Mouse (Mus musculus) cerebellum, adult (tissue): Measurements from ENCODE around the gene Hist2h2ac.
"Not testable (repeated sequence)": the region's sequence is repeated elsewhere in the genome, so short reads cannot be mapped to it uniquely, and the experiment has no call there.

ENCODE experiments used
- ATAC-seq: cut with Nextera tagmentation; 2 replicates; pipeline ENCODE4 v1.9.2; 2017; ENCODE audit warnings: mild to moderate bottlenecking, moderate library complexity, mixed read lengths; ENCODE audit not compliant: insufficient number of reproducible peaks, low FRiP score, low TSS enrichment

Gene Hist2h2ac

DNA sequence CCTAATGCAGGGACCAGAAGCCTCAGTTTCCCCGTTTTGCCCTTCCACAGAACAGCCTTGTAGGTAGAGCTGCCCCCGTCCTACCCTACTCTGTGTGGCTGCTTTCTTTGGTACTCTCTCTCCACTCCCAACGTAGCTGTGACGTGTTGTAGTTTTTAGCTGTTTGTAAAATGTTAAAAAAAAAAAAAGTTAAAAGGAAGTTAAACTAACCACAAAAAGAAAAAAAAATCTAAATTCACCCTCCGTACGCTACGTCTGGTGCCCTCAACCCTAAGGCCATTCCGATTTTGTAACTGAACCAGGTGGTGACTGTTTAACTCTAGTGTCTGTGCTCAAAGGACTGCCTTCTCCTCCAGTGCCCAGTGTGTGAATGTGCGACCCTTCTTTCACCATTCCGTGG, 25.7 kb downstream of the Hist2h2ac start:
- ATAC-seq = no peak

DNA sequence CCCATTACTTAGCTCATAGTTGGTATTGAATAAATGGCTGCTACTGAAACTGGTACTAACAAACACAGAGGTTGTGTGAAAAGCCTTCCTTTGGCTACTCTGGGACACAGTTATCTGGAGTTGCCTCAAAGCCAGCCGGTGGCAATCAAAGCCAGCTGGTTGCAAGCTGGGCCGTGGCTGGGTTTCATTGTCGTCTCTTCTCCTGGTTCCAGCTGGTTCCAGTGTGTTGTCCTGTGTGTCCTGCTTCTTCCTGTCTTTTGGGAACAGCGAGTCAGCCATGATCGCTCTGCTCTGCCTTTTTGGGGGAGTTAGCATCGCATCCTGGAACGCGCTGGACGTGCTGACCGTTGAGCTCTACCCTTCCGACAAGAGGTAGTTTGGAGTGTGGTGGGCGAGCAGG, 27.7 kb downstream of the Hist2h2ac start:
- ATAC-seq = no peak

DNA sequence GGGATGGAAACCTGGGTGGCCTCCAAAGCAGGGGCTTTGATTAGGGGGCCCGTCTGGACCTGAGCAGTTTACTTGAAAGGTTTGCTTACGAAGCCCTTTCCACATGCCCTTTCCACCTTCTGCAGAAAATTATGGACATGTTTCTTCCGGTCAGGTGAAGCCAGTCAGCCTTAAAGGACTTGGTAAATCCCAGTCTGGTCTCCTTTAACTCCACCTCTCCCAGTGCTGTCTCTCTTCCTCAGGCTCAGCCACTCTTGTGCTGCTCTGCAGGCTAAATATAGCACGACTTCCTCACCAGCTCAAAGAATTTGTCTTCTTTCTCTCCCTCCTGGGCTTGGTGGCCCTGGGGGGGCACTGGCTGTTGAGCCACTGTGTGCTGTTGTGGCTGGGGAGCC, 38.3 kb downstream of the Hist2h2ac start:
- ATAC-seq = 0 out of 2 replicates have a peak, but pooled peaks have one; percentile 45

DNA sequence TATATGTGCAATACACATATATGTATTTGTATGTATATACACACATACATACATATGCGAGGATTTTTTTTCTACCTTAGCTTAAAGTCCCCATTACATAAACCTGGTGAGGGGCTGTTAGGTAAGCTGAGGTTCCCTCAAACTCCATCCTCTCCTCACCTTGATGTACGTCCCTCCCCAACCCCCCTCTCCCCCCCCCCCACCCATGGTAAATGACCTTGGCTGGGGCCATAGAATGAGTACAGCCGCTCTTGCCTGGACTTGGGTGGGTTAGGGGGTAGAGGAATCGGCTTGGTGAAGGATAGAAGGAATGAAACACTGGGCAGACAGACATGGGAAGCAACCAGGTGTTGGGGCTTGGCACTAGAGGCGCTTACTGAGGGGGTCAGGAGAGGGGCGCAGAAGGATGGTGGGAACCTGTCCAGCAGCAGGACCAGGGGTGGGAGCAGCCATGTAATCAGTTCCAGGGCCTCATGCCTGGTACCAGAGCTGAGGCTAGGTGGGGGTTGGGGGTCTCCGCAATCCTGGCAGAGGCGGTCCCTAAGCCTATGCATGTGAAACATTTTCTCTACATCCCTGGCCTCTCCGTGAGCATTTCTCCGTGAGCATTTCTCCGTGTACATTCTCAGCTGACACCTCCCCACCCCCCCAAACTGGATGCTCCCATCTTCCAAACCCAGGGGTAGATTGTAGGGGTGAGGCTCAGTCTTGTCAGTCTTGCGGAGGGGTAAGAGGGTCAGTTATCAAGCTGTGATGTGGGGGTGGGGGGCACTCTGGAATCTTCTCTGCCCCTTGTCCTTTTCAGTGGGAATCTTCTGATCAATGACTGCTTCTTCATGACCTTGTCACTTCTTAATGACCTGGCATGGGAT, 38.9 kb downstream of the Hist2h2ac start:
- ATAC-seq = 0 out of 2 replicates have a peak, but pooled peaks have one; percentile 13

DNA sequence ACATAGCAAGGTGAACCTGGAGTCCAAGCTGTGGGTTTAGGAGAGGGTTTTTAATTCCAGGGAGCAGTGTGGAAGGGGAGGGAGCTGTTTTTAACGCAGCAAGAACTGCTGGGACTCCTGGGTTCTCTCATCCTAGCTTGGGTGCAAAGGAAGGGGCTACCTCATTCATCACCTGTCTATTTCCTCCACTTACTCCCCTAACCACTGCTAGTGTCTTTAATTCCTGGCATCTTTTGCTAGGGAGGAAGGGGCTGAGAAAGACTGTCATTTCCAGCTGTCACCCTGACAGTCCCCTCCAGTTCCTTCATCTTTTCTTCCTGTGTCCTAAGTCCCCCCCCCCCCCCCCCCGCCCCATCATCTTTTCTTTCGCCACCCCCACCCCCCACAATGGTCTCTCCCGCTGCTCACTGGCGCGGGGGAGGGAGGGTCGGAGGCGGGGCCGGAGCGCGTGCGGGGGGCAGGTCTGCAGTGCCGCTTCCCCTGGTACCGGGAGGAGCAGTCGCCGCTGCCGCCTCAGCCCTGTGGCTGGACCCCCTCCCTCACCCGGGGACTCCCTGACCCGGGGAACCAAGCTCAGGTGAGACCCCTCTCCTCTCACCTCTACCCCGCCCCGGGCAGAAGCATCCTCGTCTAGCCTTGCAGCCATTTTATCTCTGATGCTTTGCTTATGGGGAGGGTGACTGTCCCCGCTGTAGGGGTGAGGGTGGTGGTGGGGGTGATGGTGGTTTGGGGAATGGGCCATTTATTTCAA, 39.8 kb downstream of the Hist2h2ac start, which contains the start of gene Sv2a:
Gene Sv2a, plus strand, starts transcription at position 425 of the 751 bp plus-strand sequence.
- ATAC-seq = peak; percentile 31; the same call in 1 of the 2 replicates

DNA sequence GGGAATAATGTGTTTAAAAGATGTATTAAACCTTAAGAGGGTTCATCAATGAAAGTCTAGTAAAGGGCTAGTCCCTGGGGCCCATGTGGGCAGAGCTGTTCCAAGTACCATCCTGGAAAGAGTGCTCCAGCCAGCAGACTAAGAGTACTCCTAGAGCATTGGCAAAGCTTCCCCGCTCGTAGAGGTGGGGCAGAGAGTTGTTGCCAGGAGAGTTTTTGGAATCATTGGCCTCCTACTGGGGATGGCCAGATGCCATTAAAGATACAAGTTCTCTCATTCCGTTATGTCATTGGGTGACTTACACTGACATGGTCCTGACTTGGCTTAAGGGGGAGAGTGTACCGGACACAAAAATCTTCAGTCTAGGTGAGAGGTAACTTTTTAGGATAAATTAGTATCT, 41.1 kb downstream of the Hist2h2ac start:
- ATAC-seq = no peak

DNA sequence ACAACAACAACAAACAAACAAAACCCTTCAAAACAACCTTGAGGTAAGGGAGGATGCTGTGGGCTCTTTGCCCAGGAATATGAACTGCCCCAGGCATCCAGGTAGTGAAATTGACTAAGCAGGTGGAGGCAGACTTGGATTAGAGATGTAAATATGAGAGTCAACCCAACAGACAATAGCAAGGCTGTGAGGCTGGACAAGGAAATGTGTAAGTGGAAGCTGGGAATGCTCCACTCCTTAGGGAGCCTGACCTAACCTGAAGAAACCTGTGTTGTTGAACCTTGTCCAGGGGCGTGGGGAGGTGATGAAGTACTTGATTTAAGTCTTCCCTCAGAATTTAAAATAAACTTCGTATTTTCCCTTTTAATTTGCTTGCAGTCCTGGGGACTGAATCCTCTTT, 41.8 kb downstream of the Hist2h2ac start:
- ATAC-seq = no peak

DNA sequence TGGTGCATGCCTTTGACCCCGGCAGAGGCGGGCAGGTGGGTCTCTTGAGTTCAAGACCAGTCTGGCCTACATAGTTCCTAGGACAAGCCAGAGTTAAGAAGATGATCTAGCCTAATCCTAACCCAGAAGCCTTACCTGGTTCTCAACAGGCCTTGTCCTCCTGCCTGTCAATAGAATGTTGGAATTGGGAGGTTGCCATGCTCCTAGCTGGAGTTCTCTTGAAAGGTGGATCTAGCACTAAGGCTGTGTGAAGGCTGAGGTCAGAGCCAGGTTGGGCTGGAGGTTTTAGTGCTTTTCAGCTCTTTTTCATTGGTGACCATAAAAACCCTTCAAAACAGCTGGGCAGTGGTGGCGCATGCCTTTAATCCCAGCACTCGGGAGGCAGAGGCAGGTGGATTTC, 42.3 kb downstream of the Hist2h2ac start:
- ATAC-seq = no peak

DNA sequence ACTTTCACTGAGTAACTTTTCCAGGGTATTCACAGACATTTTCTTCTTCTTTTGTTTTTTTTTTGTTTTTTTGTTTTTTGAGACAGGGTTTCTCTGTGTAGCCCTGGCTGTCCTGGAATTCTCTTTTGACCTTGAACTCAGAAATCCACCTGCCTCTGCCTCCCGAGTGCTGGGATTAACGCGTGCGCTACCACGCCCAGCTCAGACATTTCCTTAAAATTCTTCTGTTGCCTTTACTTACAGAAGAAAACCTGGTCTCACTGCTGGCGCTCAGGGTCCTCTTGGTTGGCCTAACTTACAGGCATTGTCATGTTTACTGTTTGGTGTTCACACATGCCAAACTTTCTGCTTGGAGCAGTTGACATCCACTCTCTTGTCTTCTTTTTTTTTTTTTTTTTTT, 45.4 kb downstream of the Hist2h2ac start:
- no peak for ATAC-seq

DNA sequence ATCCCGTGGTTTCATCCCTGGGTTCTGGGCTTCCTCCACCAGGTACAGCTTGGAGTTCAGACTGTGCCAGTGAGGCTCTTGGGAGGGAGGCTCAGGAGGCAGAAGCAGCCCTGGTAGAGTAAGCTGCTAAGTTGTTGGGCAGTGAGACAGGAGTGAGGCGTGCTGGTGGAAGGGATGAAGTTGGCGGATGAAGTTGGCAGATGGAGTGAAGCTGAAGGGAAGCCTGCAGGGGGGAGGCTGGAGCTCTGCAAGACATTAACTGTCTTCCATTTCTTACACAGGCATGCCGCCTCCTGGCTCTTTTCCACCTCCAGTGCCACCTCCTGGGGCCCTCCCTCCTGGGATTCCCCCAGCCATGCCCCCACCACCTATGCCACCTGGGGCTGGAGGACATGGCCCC, 46.6 kb downstream of the Hist2h2ac start:
- not testable (repeated sequence) for ATAC-seq

DNA sequence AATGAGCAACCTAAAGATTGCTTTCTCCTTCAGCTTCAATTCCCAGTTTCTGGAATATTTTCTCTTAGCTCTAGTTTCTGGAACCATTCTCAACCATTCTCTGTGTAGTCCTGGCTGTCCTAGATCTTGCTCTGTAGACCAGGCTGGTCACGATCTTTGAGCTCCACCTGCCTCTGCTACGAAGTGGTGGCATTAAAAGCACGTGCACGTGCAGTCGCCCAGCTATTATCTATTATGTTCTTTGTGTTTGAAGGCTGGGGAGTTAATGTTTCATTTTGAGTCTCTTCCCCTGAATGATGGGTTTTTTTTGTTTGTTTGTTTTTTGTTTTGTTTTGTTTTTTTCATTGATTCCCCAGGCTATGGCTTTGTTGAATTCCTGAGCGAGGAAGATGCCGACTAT, 47.5 kb downstream of the Hist2h2ac start:
- ATAC-seq = no peak

DNA sequence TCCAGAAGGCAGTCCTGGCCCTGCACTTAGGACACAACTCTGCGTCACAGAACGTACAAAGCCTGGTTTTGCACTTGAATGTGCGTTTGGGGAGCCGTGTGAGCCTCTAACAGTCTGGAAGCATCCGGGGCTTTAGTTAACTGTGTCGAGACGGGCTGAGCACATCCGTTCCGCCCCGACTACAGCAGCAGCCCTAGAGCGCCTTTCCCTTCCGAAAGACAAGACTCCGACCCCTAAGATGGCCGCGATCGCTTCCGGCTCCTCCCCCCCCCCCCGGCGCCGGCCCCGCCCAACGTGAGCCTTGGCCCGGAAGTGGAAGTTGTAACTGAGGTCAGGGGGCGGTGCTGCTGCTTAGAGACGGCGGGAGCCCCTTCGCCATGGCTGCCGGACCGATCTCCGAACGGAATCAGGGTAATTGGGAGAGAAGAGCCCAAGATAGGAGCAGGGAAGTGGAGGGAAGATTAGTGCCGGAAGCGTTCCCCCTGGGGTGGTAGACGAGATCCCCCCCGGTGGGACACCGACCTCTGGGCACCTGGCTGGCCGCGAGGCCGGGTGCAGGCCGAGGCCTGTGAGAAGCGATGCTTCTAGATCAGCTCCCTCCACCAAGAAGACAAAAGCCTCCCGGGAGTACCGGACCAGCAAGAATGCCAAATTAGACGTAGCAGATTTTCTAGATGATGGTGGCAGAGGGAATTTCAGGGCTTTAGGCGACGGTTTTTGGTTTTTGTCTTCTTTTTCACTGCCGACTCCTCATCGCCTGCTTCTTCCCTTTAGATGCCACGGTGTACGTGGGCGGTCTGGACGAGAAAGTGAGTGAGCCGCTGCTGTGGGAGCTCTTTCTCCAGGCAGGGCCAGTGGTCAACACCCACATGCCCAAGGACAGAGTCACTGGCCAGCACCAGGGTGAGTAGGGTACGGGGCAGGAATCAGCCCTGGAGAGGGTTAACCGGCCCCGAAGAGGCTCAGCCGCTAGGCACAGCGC, 48.2 kb downstream of the Hist2h2ac start, which contains the start of gene Sf3b4:
Gene Sf3b4, plus strand, starts transcription at position 136 of the 982 bp plus-strand sequence.
- peak; percentile 84 for ATAC-seq

DNA sequence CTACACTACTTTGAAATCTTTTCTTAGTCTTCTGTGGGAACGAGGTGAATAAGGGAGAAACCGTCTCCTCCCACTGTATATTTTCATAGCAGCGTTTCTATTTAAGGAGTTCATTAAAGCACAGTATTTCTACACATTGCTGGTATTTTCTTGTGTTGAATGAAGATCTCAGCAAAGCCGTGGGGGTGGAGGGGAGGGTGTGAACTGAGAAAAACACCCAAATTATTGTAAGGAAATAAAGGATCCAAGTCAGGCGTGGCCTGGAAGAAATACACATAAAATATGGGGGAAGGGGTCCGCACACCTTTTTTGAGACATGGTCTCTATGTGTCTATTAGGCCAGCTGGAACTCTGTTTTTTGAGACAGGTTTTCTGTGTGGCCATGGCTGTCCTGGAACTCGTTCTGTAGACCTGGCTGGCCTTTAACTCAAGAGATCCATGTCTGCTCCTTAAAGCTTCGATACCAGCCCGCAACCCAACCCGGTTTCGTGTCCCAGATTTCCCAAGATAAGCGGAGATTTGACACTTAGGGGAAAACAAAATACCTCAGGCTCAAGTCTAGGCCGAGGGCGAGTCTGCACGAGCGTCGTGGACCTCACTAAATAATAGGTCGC, 49.0 kb downstream of the Hist2h2ac start:
- ATAC-seq = no peak; the same call in 1 of the 2 replicates

DNA sequence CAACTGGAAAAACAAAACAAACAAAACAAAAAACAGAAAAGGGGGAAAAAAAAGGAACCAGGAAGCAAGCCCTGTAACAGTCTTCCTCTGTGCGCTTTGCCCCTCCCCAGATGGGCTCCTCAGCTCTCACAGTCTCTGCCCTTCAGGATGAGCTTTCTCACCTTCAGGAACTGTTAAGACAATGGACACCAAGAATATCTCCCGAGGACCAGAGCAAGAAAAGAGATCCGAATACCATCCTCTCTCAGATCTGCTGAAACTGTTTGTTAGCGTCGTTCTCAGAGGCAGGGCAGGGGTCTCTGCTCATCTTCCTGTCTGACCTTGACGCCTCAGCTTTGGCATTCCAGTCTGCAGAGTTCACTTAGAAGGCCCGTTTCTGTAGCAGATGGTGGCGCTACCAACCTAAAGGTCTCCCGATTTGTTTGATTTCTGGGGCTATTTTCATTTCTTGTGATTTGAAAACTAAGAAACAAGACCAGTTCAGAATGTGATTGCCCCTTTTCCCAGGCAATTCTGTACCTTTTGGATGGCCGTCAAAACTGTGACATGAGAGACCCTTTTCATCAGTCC, 49.6 kb downstream of the Hist2h2ac start:
- no peak for ATAC-seq
